Mouse (Mus musculus): ENCODE results near the gene Lmbrd1. TPM values are rescaled to one million over a fixed set of nuclear protein-coding genes. Genes with fewer than 3 reads are reported as not detected.
"Not testable (repeated sequence)": the region's sequence is repeated elsewhere in the genome, so short reads cannot be mapped to it uniquely, and the experiment has no call there.

Gene Lmbrd1
- polyA plus RNA-seq, 1 experiment from 2014 or later = 45.6 TPM

DNA sequence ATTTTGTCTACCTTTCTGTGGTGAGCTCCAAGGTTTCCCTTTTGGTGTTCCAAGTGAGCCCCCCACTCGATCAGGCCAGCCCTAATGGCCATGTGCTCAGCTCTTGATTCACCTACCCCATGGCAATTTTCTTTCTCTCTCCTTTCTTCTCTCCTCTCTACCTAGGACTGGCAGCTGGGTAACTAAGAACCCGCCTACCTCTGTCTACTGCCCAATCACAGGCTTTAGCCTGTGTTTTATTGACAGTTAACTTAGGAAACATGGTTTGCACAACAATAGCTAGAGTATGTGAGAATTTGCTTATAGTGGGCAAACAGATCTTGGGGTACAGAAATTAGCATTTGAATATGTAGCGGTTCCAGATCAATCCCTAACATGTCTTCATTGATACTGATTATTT lies 62.5 kb downstream of the Lmbrd1 start:
- Histone ChIP-seq H3K4me3 (replicated peaks; ENCODE audit: low read depth, low read length) (no peak overlapping the region), H3K4me1 (ENCODE audit: control insufficient read depth, insufficient read depth, low read length) (no peaks in the 10 kb centered on the region), H3K27me3 (ENCODE audit: control insufficient read depth, insufficient read depth, low read length) (no peaks in the 10 kb centered on the region), H3K27ac (replicated peaks; ENCODE audit: low read depth, low read length) (no peak overlapping the region), H3K9ac (replicated peaks; ENCODE audit: low read length) (no peak overlapping the region), H3K9me3 (ENCODE audit: control insufficient read depth, low read length) (no peaks in the 10 kb centered on the region), H3K36me3 (ENCODE audit: control insufficient read depth, insufficient read depth, low read length) (peaks cover 4% of the 10 kb centered on the region; the same call in 1 of the 2 replicates), H3K4me2 (ENCODE audit: low read length) (no peak overlapping the region)
- no peak for ATAC-seq (ENCODE audit: low FRiP score, low TSS enrichment)
- WGBS = 79% methylated on average over 3 of the region's 3 CpGs
- no peak for DNase-seq

GRCm38 (mm10) chr1:24741552-24741951 lies 63.1 kb downstream of the Lmbrd1 start:
- ATAC-seq (ENCODE audit: low FRiP score, low TSS enrichment) = no peak
- Histone ChIP-seq H3K27ac (replicated peaks; ENCODE audit: low read depth, low read length) (no peak overlapping the region), H3K9me3 (ENCODE audit: control insufficient read depth, low read length) (no peaks in the 10 kb centered on the region), H3K27me3 (ENCODE audit: control insufficient read depth, insufficient read depth, low read length) (no peaks in the 10 kb centered on the region), H3K9ac (replicated peaks; ENCODE audit: low read length) (no peak overlapping the region), H3K36me3 (ENCODE audit: control insufficient read depth, insufficient read depth, low read length) (peaks cover 4% of the 10 kb centered on the region; the same call in 1 of the 2 replicates), H3K4me3 (replicated peaks; ENCODE audit: low read depth, low read length) (no peak overlapping the region), H3K4me2 (ENCODE audit: low read length) (no peak overlapping the region), H3K4me1 (ENCODE audit: control insufficient read depth, insufficient read depth, low read length) (no peaks in the 10 kb centered on the region)
- no peak for DNase-seq
- 60% methylated on average over 3 of the region's 3 CpGs for WGBS

- no peaks in the 10 kb centered on the region for H3K4me1 ChIP-seq (ENCODE audit: control insufficient read depth, insufficient read depth, low read length)
- WGBS = 97% methylated on average over 9 of the region's 9 CpGs
- no peak for DNase-seq
Observed at GRCm38 (mm10) chr1:24743191-24743924, 64.9 kb downstream of the Lmbrd1 start.

DNA sequence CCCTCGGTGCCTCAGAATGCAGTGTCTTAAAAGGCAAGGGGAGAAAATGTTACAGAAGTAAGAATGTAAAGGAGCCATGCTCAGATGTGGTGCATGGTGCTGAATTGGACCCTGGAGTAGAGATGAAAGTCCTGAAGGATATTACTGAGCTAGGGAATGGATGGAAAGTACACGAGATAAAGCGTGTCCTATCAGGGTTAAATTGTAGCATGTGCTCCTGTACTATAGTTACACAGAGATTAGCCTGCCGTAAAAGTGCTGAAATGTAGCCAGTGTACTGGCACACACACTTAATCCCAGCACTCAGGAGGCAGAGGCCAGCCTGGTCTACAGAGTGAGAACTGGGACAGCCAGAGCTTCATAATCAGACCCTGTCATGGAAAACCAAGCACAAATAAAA lies 74.3 kb downstream of the Lmbrd1 start:
- no peak overlapping the region for H3K27ac ChIP-seq (replicated peaks; ENCODE audit: low read depth, low read length)
- no peak for DNase-seq
- no peak overlapping the region for H3K9ac ChIP-seq (replicated peaks; ENCODE audit: low read length)
- no peak overlapping the region for H3K4me2 ChIP-seq (ENCODE audit: low read length)
- no peaks in the 10 kb centered on the region for H3K9me3 ChIP-seq (ENCODE audit: control insufficient read depth, low read length)
- no peak overlapping the region for H3K4me3 ChIP-seq (replicated peaks; ENCODE audit: low read depth, low read length)
- H3K4me1 ChIP-seq (ENCODE audit: control insufficient read depth, insufficient read depth, low read length) = no peaks in the 10 kb centered on the region
- no peak for ATAC-seq (ENCODE audit: low FRiP score, low TSS enrichment)
- WGBS = 91% methylated on average over 4 of the region's 4 CpGs
- H3K27me3 ChIP-seq (ENCODE audit: control insufficient read depth, insufficient read depth, low read length) = no peaks in the 10 kb centered on the region
- H3K36me3 ChIP-seq (ENCODE audit: control insufficient read depth, insufficient read depth, low read length) = peaks cover 30% of the 10 kb centered on the region

More at GRCm38 (mm10) chr1:24743191-24743924, 64.9 kb downstream of the Lmbrd1 start:
- no peaks in the 10 kb centered on the region for H3K27me3 ChIP-seq (ENCODE audit: control insufficient read depth, insufficient read depth, low read length)
- no peak overlapping the region for H3K9ac ChIP-seq (replicated peaks; ENCODE audit: low read length)
- no peak overlapping the region for H3K27ac ChIP-seq (replicated peaks; ENCODE audit: low read depth, low read length)
- H3K4me2 ChIP-seq (ENCODE audit: low read length) = no peak overlapping the region
- no peaks in the 10 kb centered on the region for H3K9me3 ChIP-seq (ENCODE audit: control insufficient read depth, low read length)
- H3K4me3 ChIP-seq (replicated peaks; ENCODE audit: low read depth, low read length) = no peak overlapping the region
- ATAC-seq (ENCODE audit: low FRiP score, low TSS enrichment) = no peak
- peaks cover 12% of the 10 kb centered on the region for H3K36me3 ChIP-seq (ENCODE audit: control insufficient read depth, insufficient read depth, low read length)

DNA sequence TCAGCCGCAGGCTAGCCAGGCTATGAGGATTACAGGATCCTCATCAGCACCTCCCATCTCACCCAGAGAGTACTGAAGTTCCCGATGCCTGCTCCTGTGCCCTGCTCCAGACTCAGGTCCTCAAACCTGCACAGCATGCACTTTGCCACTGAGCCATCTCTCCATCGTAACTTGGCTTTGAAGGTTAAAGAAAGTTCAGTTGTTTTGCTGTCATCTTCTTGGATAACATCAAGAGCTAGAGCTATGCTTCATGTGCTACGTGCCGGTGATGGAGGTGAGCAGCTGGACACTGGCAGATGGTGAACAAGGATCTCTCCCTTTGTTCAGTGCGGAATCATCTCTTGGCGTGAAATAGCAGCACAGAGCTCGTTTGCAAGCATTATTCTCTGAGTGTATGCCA lies 80.1 kb downstream of the Lmbrd1 start:
- no peak for DNase-seq
- 45% methylated on average over 8 of the region's 8 CpGs for WGBS

DNA sequence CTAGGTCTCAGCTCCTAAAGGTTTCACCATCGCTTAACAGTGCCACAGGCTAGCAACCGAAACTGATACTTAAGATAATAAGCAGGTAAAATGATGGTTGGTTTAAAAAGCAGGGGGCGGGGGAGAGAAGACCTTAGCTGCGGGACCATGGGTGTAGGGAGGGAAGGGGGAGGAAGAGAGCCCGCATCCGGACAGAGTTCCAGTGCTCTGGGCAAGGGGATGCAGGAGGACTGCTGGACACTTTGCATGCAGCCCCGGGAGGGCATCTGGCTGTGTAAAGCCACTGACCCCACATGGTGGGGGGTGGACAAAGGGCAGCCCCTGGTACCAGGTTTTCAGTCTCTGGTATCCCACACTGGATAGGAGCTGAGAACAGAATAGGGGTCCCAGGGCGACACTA lies 88.0 kb downstream of the Lmbrd1 start:
- no peak for DNase-seq
- ATAC-seq (ENCODE audit: low FRiP score, low TSS enrichment) = no peak
- H3K36me3 ChIP-seq (ENCODE audit: control insufficient read depth, insufficient read depth, low read length) = peaks cover 23% of the 10 kb centered on the region

More for the DNA sequence above, 80.1 kb downstream of the Lmbrd1 start:
- Histone ChIP-seq H3K4me1 (ENCODE audit: control insufficient read depth, insufficient read depth, low read length) (peaks cover 7% of the 10 kb centered on the region; the same call in 1 of the 2 replicates), H3K27ac (replicated peaks; ENCODE audit: low read depth, low read length) (no peak overlapping the region), H3K4me3 (replicated peaks; ENCODE audit: low read depth, low read length) (no peak overlapping the region), H3K9ac (replicated peaks; ENCODE audit: low read length) (no peak overlapping the region), H3K9me3 (ENCODE audit: control insufficient read depth, low read length) (no peaks in the 10 kb centered on the region), H3K36me3 (ENCODE audit: control insufficient read depth, insufficient read depth, low read length) (peaks cover 11% of the 10 kb centered on the region), H3K4me2 (ENCODE audit: low read length) (no peak overlapping the region), H3K27me3 (ENCODE audit: control insufficient read depth, insufficient read depth, low read length) (no peaks in the 10 kb centered on the region)
- no peak for ATAC-seq (ENCODE audit: low FRiP score, low TSS enrichment)

DNA sequence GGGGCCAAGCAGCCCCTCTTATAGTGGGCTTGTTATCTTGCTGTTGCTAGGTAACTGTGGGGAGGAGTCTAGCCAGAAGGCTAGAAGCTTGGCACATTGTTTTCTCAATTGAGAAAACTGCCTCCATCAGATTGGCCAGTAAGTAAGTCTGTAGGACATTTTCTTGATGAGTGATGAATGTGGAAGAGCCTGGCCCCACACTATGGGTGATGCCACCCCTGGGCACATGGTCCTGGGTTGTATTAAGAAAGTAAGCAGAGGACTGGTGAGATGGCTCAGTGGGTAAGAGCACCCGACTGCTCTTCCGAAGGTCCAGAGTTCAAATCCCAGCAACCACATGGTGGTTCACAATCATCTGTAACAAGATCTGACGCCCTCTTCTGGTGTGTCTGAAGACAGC lies 88.8 kb downstream of the Lmbrd1 start:
- H3K4me3 ChIP-seq (replicated peaks; ENCODE audit: low read depth, low read length); H3K4me2 ChIP-seq (ENCODE audit: low read length); H3K9me3 ChIP-seq (ENCODE audit: control insufficient read depth, low read length); DNase-seq; H3K9ac ChIP-seq (replicated peaks; ENCODE audit: low read length); H3K4me1 ChIP-seq (ENCODE audit: control insufficient read depth, insufficient read depth, low read length); ATAC-seq (ENCODE audit: low FRiP score, low TSS enrichment); H3K27me3 ChIP-seq (ENCODE audit: control insufficient read depth, insufficient read depth, low read length); H3K27ac ChIP-seq (replicated peaks; ENCODE audit: low read depth, low read length): not testable (repeated sequence)
- peaks cover 21% of the 10 kb centered on the region for H3K36me3 ChIP-seq (ENCODE audit: control insufficient read depth, insufficient read depth, low read length)
- WGBS = 80% methylated on average over 3 of the region's 3 CpGs

More for the DNA sequence above, 88.0 kb downstream of the Lmbrd1 start:
- Histone ChIP-seq H3K4me3 (replicated peaks; ENCODE audit: low read depth, low read length) (no peak overlapping the region), H3K9ac (replicated peaks; ENCODE audit: low read length) (no peak overlapping the region), H3K27ac (replicated peaks; ENCODE audit: low read depth, low read length) (no peak overlapping the region), H3K4me2 (ENCODE audit: low read length) (no peak overlapping the region), H3K9me3 (ENCODE audit: control insufficient read depth, low read length) (no peaks in the 10 kb centered on the region), H3K4me1 (ENCODE audit: control insufficient read depth, insufficient read depth, low read length) (no peaks in the 10 kb centered on the region), H3K27me3 (ENCODE audit: control insufficient read depth, insufficient read depth, low read length) (no peaks in the 10 kb centered on the region)
- 79% methylated on average over 8 of the region's 8 CpGs for WGBS

DNA sequence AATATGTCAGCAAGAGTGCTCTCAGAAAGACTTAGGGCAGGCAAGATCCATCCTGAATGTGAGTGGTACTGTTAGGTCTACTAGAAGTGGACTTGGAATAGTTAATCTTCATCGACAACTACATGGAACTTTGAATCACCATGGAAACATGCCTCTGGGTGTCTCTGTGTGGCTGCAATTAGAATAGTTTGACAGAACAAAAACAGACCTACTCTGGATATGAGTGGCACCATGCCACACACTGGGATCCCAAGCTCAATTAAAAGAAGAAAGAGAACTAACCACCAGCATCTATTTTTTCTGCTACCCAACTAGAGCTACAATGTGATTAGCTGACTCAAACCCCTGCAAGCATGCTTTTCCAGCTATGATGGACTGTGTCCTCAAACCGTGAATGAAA lies 95.2 kb downstream of the Lmbrd1 start:
- 82% methylated on average over 2 of the region's 2 CpGs for WGBS
- DNase-seq = no peak

DNA sequence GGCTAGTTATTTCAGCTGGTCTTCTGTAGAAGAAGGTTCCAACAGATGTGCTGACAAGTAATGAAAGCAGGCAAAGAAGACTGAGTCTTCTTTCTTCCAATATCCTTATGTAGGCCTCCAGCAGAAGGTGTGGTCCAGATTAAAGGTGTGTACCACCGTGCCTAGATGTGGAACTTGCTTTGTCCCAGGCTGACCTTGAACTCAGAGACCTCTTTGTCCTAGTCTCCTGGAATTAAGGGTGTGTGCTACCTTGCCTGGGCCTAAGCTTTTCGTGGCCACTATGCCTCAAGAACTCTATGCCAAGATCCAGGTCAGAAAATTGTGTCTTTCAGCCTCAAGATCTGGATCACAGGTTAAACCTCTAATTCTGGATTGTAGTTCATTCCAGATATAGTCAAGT lies 98.1 kb downstream of the Lmbrd1 start:
- no peak overlapping the region for H3K4me2 ChIP-seq (ENCODE audit: low read length)
- H3K36me3 ChIP-seq (ENCODE audit: control insufficient read depth, insufficient read depth, low read length) = no peaks in the 10 kb centered on the region
- H3K27ac ChIP-seq (replicated peaks; ENCODE audit: low read depth, low read length) = no peak overlapping the region
- no peak for ATAC-seq (ENCODE audit: low FRiP score, low TSS enrichment)
- H3K9ac ChIP-seq (replicated peaks; ENCODE audit: low read length) = no peak overlapping the region
- no peaks in the 10 kb centered on the region for H3K4me1 ChIP-seq (ENCODE audit: control insufficient read depth, insufficient read depth, low read length)
- whole genome bisulfite sequencing = 88% methylated on average over 2 of the region's 2 CpGs
- H3K9me3 ChIP-seq (ENCODE audit: control insufficient read depth, low read length) = no peaks in the 10 kb centered on the region
- no peak overlapping the region for H3K4me3 ChIP-seq (replicated peaks; ENCODE audit: low read depth, low read length)
- no peaks in the 10 kb centered on the region for H3K27me3 ChIP-seq (ENCODE audit: control insufficient read depth, insufficient read depth, low read length)
- no peak for DNase-seq

More for the DNA sequence above, 95.2 kb downstream of the Lmbrd1 start:
- H3K4me2 ChIP-seq (ENCODE audit: low read length) = no peak overlapping the region
- no peaks in the 10 kb centered on the region for H3K4me1 ChIP-seq (ENCODE audit: control insufficient read depth, insufficient read depth, low read length)
- H3K4me3 ChIP-seq (replicated peaks; ENCODE audit: low read depth, low read length) = no peak overlapping the region
- H3K27ac ChIP-seq (replicated peaks; ENCODE audit: low read depth, low read length) = no peak overlapping the region
- no peaks in the 10 kb centered on the region for H3K36me3 ChIP-seq (ENCODE audit: control insufficient read depth, insufficient read depth, low read length)
- ATAC-seq (ENCODE audit: low FRiP score, low TSS enrichment) = no peak
- H3K9ac ChIP-seq (replicated peaks; ENCODE audit: low read length) = no peak overlapping the region
- no peaks in the 10 kb centered on the region for H3K27me3 ChIP-seq (ENCODE audit: control insufficient read depth, insufficient read depth, low read length)
- no peaks in the 10 kb centered on the region for H3K9me3 ChIP-seq (ENCODE audit: control insufficient read depth, low read length)
